Mouse (Mus musculus): ENCODE measurements around the gene Rab24. TPM values are rescaled to one million over a fixed set of nuclear protein-coding genes. Genes with fewer than 3 reads are reported as not detected.

Gene Rab24
- polyA plus RNA-seq, 1 experiment from 2014 or later, result 79.7 TPM

DNA sequence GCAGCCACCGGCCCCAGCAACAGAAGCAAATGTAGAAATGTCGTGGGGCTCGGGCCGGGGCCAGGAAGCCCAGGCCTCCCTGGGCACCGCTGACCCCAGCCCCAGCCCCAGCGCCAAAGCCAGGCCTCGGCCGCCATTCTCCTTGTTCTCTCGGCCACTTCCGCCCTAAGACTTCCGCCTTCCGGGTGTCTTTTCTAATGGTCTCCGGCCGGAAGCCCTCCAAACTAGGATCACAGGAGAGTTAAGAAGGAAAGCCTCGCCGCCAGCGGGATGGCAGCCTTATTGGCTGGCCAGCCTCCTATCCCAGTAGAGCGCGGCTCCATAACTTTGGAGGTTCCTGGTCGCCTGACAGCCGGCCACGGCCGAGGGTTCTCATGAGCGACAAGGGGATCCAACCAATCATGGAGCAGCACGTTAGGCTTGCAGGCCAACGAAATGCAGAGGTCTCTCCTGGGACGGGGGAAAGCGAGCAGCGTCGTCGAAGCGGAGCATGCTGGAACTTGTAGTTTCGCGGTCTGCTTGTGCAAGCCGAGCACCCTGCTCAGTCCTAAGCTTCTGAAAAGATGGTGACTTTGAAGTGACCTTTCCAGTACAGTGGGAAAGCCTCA, 40.8 kb upstream of the Rab24 start, which contains the start of gene Lman2:
Gene Lman2, minus strand, starts transcription at position 331 of the 608 bp plus-strand sequence.
- H3K4me2 ChIP-seq (replicated peaks; ENCODE audit: low read depth), result peak within 1 kb of the TSS; percentile 83
- H3K4me3 ChIP-seq (ENCODE audit: low read depth, low read length), result peak within 1 kb of the TSS; percentile 94
- peak within 1 kb of the TSS; percentile 97 for H3K27ac ChIP-seq (replicated peaks)
- ATAC-seq (ENCODE audit: low FRiP score, low TSS enrichment), result peak; percentile 98
- H3K4me1 ChIP-seq (replicated peaks; ENCODE audit: control insufficient read depth, insufficient read depth), result no peaks in the 10 kb centered on the region; the same call in 1 of the 2 replicates
- peak within 1 kb of the TSS; percentile 96 for H3K9ac ChIP-seq (ENCODE audit: low read length)
- peak; percentile 97 for DNase-seq (ENCODE audit: low spot score)
- no peaks in the 10 kb centered on the region for H3K27me3 ChIP-seq (ENCODE audit: control insufficient read depth, insufficient read depth, low read length)
- H3K9me3 ChIP-seq (ENCODE audit: control insufficient read depth, low read length), result no peaks in the 10 kb centered on the region
- TF ChIP-seq CTCF (IDR thresholded peaks at IDR 0.05; ENCODE audit: low read depth), result 0 out of 2 replicates have a peak, but pooled peaks have one; percentile 2
- peak; percentile 76 for TF ChIP-seq EP300 (optimal IDR thresholded peaks at IDR 0.05)
- H3K36me3 ChIP-seq (ENCODE audit: control insufficient read depth, insufficient read depth, low read length), result peaks cover 9% of the 10 kb centered on the region
- under 1% methylated on average over 35 of the region's 35 CpGs for WGBS

DNA sequence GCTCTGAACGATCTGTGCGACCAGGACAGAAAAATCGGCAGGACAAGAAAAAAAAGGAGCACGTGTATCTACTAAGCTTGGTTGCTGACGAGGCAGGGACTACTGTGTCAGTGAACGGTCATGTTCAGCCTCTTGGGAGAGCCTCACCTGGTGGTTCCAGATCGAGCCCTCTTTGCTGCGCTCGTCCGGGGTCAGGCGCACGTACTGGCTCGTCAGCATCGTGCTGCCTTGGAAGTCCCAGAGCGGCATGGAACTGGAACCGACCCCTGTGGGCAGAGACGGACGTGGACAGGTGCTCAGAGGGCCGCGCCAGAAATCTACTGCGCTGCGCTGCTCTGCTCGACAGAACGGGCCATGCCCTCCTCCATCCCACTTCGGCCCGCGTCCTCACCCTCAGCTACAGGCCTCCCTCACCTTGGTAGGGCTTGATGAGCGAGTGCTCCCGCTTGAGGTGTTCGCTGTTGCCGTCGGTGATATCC, 40.3 kb upstream of the Rab24 start:
- TF ChIP-seq CTCF (IDR thresholded peaks at IDR 0.05; ENCODE audit: low read depth) (no peak; the same call in 1 of the 2 replicates), EP300 (optimal IDR thresholded peaks at IDR 0.05) (no peak)
- peak overlapping the region; percentile 94 for H3K4me3 ChIP-seq (ENCODE audit: low read depth, low read length)
- no peaks in the 10 kb centered on the region for H3K9me3 ChIP-seq (ENCODE audit: control insufficient read depth, low read length)
- no peak for DNase-seq (ENCODE audit: low spot score)
- H3K9ac ChIP-seq (ENCODE audit: low read length), result peak overlapping the region; percentile 96
- peak overlapping the region; percentile 83 for H3K4me2 ChIP-seq (replicated peaks; ENCODE audit: low read depth)
- WGBS, result under 1% methylated on average over 32 of the region's 32 CpGs
- H3K27ac ChIP-seq (replicated peaks), result peak overlapping the region; percentile 97
- H3K27me3 ChIP-seq (ENCODE audit: control insufficient read depth, insufficient read depth, low read length), result no peaks in the 10 kb centered on the region
- ATAC-seq (ENCODE audit: low FRiP score, low TSS enrichment), result peak; percentile 25
- H3K36me3 ChIP-seq (ENCODE audit: control insufficient read depth, insufficient read depth, low read length), result peaks cover 10% of the 10 kb centered on the region
- H3K4me1 ChIP-seq (replicated peaks; ENCODE audit: control insufficient read depth, insufficient read depth), result no peaks in the 10 kb centered on the region; the same call in 1 of the 2 replicates

DNA sequence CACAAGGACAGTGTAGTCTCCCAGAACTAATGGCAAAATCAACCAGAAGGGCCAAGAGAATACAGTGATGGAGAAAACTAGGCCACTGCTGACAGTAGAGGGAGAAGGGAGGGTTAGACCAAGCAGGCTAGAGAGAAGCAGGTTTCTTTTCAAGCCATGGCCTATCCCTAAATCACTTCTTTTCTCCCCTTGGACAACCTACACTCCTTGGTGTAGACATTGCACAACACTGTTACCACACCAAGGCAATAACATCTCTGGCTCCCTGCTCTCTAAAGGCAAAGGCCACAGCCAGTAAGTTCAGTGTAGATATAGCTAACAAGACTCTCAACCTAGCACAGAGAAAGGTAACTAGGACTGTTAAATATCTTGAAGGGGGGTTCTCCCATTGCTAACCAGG, 39.4 kb upstream of the Rab24 start:
- peak overlapping the region; percentile 83 for H3K4me2 ChIP-seq (replicated peaks; ENCODE audit: low read depth)
- H3K9ac ChIP-seq (ENCODE audit: low read length), result peak overlapping the region; percentile 96
- no peak for TF ChIP-seq EP300 (optimal IDR thresholded peaks at IDR 0.05)
- TF ChIP-seq CTCF (IDR thresholded peaks at IDR 0.05; ENCODE audit: low read depth), result no peak
- no peaks in the 10 kb centered on the region for H3K9me3 ChIP-seq (ENCODE audit: control insufficient read depth, low read length)
- no peak for ATAC-seq (ENCODE audit: low FRiP score, low TSS enrichment)
- no peaks in the 10 kb centered on the region for H3K27me3 ChIP-seq (ENCODE audit: control insufficient read depth, insufficient read depth, low read length)
- H3K27ac ChIP-seq (replicated peaks), result no peak overlapping the region
- DNase-seq (ENCODE audit: low spot score), result no peak
- peaks cover 10% of the 10 kb centered on the region for H3K36me3 ChIP-seq (ENCODE audit: control insufficient read depth, insufficient read depth, low read length)
- peak overlapping the region; percentile 94; the same call in 1 of the 2 replicates for H3K4me3 ChIP-seq (ENCODE audit: low read depth, low read length)
- H3K4me1 ChIP-seq (replicated peaks; ENCODE audit: control insufficient read depth, insufficient read depth), result no peaks in the 10 kb centered on the region; the same call in 1 of the 2 replicates

DNA sequence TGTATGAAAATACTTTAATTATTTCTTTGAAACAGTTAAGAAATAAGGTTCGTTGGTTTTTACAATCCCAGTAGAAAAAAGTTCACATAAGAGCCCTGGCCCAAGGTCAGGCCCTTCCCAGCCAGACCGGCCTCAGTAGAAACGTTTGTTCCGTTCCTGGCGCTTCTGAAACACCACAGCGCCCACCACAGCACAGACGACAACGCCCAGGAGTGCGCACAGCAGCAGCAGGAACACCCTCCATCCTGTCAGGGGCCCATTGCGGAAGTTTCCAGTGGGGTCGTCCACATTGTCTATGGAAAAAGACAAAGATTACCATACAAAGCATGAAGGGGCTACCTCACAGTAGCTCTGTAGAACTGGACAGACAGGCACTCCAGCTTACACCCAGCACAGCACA, 25.0 kb upstream of the Rab24 start:
- no peak overlapping the region for H3K4me2 ChIP-seq (replicated peaks; ENCODE audit: low read depth)
- no peak overlapping the region for H3K9ac ChIP-seq (ENCODE audit: low read length)
- WGBS, result 87% methylated on average over 11 of the region's 11 CpGs
- H3K27me3 ChIP-seq (ENCODE audit: control insufficient read depth, insufficient read depth, low read length), result no peaks in the 10 kb centered on the region
- H3K4me3 ChIP-seq (ENCODE audit: low read depth, low read length), result no peak overlapping the region
- H3K36me3 ChIP-seq (ENCODE audit: control insufficient read depth, insufficient read depth, low read length), result peaks cover 44% of the 10 kb centered on the region
- no peak for TF ChIP-seq CTCF (IDR thresholded peaks at IDR 0.05; ENCODE audit: low read depth)
- no peak for TF ChIP-seq EP300 (optimal IDR thresholded peaks at IDR 0.05)
- DNase-seq (ENCODE audit: low spot score), result no peak
- H3K4me1 ChIP-seq (replicated peaks; ENCODE audit: control insufficient read depth, insufficient read depth), result no peaks in the 10 kb centered on the region
- no peaks in the 10 kb centered on the region for H3K9me3 ChIP-seq (ENCODE audit: control insufficient read depth, low read length)
- H3K27ac ChIP-seq (replicated peaks), result no peak overlapping the region
- ATAC-seq (ENCODE audit: low FRiP score, low TSS enrichment), result no peak

DNA sequence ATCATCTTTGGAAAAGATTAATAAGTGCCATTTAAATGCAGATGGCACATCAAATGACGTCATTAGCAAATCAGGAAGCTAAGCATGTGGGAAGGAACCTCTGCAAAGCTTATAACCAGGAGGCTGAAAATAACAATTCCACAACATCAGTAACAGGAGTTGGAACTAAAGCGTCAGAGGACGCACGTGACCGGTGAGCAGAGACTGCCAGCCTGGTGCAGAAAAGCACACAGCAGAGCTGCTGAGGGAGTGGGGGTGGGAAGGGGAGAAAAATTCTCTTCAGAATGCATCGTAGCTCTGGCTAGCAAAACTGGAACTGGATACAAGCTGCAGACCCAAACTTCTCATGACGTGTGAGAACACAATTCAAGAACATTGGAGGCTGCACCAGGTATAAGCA, 22.5 kb upstream of the Rab24 start:
- H3K4me3 ChIP-seq (ENCODE audit: low read depth, low read length), result no peak overlapping the region
- no peaks in the 10 kb centered on the region for H3K27me3 ChIP-seq (ENCODE audit: control insufficient read depth, insufficient read depth, low read length)
- no peak overlapping the region for H3K9ac ChIP-seq (ENCODE audit: low read length)
- H3K4me1 ChIP-seq (replicated peaks; ENCODE audit: control insufficient read depth, insufficient read depth), result no peaks in the 10 kb centered on the region
- H3K27ac ChIP-seq (replicated peaks), result no peak overlapping the region
- 89% methylated on average over 7 of the region's 7 CpGs for WGBS
- H3K4me2 ChIP-seq (replicated peaks; ENCODE audit: low read depth), result no peak overlapping the region
- no peaks in the 10 kb centered on the region for H3K9me3 ChIP-seq (ENCODE audit: control insufficient read depth, low read length)
- no peak for TF ChIP-seq EP300 (optimal IDR thresholded peaks at IDR 0.05)
- TF ChIP-seq CTCF (IDR thresholded peaks at IDR 0.05; ENCODE audit: low read depth), result no peak
- H3K36me3 ChIP-seq (ENCODE audit: control insufficient read depth, insufficient read depth, low read length), result peaks cover 34% of the 10 kb centered on the region
- ATAC-seq (ENCODE audit: low FRiP score, low TSS enrichment) (no peak), DNase-seq (ENCODE audit: low spot score) (no peak)

DNA sequence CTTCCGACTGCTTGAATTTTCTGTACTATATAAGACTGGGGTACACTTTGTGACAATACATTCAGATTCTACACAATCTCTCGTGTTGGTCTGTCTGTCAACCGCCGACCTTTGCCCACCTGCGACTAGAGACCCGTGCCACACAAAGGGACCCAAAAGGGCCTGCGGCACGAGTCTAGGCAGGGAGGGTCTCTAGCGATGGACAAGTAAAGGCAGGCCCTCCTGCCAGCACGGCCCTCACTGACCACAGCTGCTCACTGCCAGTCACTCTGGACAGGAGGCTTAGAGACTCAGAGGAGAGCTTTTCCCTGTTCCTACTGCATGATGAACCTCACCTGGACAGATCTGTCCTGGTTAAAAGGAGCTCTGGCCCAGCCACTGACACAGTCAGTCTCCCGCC, 20.7 kb upstream of the Rab24 start:
- ATAC-seq (ENCODE audit: low FRiP score, low TSS enrichment) (no peak), DNase-seq (ENCODE audit: low spot score) (no peak)
- H3K9ac ChIP-seq (ENCODE audit: low read length), result no peak overlapping the region
- H3K9me3 ChIP-seq (ENCODE audit: control insufficient read depth, low read length), result no peaks in the 10 kb centered on the region
- H3K27me3 ChIP-seq (ENCODE audit: control insufficient read depth, insufficient read depth, low read length), result no peaks in the 10 kb centered on the region
- TF ChIP-seq CTCF (IDR thresholded peaks at IDR 0.05; ENCODE audit: low read depth) (no peak), EP300 (optimal IDR thresholded peaks at IDR 0.05) (no peak)
- no peak overlapping the region for H3K4me2 ChIP-seq (replicated peaks; ENCODE audit: low read depth)
- H3K36me3 ChIP-seq (ENCODE audit: control insufficient read depth, insufficient read depth, low read length), result peaks cover 22% of the 10 kb centered on the region
- H3K4me3 ChIP-seq (ENCODE audit: low read depth, low read length), result no peak overlapping the region
- 24% methylated on average over 11 of the region's 11 CpGs for WGBS
- no peaks in the 10 kb centered on the region for H3K4me1 ChIP-seq (replicated peaks; ENCODE audit: control insufficient read depth, insufficient read depth)
- no peak overlapping the region for H3K27ac ChIP-seq (replicated peaks)
